Mouse (Mus musculus) G1E (cell line): ENCODE data around the gene Pank2.

Experiments used
- CTCF ChIP-seq: IDR thresholded peaks from 2 replicates; pipeline ENCODE4 v1.5.1; 2012; ENCODE audit warnings: low read depth, low read length, inconsistent platforms, mixed read lengths
- GATA2 ChIP-seq: IDR thresholded peaks from 2 replicates; pipeline ENCODE4 v1.6.1; 2012; ENCODE audit warnings: low read depth, low read length, inconsistent platforms, borderline replicate concordance
- TAL1 ChIP-seq: conservative IDR thresholded peaks from 2 replicates; pipeline ENCODE4 v1.6.1; 2012; ENCODE audit warnings: low read depth, low read length, inconsistent platforms, mixed read lengths

DNA sequence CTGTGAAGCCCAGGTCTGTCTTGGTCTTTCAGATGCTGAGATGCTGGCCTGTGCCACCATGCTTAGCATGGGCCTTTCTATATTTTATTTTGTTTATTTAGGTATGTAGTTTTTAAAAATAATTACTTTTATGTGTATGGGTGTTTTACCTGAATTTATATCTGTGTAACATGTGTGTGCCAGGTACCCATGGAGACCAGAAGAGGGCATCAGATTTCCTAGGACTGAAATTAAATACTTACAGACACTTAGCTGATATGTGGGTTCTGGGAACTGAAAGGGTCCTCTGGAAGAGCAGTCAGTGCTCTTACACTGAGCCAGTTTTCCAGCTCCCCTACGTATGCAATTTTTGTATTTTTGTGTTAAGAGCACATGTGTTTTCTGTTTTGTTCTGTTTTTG, 24.0 kb downstream of the Pank2 start:
- TF ChIP-seq CTCF, result no peak
- no peak for TF ChIP-seq GATA2
- no peak for TF ChIP-seq TAL1
